Mouse (Mus musculus): ENCODE measurements around the gene Micu2. TPM values are rescaled to one million over a fixed set of nuclear protein-coding genes. Genes with fewer than 3 reads are reported as not detected.

The Micu2 gene
- polyA plus RNA-seq, 1 experiment from 2014 or later: 84.4 TPM

DNA sequence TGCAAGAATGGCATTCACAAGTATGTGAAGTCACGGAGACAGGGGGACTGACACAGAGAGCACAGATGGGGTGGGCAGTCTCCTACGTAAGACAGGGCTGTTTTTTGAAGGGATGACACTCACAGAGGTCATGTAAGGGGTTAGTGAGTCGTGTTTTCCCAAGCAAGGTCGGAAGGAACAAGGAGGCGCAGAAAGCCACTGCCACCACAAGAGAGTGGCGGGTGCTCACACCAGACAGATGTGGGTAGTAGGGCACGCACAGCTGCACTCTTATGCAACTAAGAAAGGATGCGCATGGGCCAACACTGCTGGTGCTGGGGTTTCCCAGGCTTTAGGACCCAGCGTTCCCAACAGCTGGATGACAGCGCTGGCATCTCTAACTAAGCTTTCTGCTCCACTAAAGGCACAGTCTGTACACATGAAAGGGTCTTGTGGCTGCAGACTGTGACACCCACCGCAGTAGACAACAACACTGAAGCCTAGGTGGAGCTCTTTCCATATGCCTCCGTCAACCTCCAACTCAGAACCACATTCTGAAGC lies 27.0 kb downstream of the Micu2 start:
- Histone ChIP-seq H3K27ac (no peak overlapping the region), H3K4me2 (ENCODE audit: low read length) (no peak overlapping the region), H3K4me1 (replicated peaks; ENCODE audit: insufficient read depth, low read length) (no peaks in the 10 kb centered on the region), H3K9me3 (replicated peaks; ENCODE audit: low read length) (no peaks in the 10 kb centered on the region), H3K27me3 (ENCODE audit: insufficient read depth, low read length) (no peaks in the 10 kb centered on the region), H3K4me3 (replicated peaks; ENCODE audit: low read depth, low read length) (no peak overlapping the region), H3K9ac (ENCODE audit: low read depth, low read length) (no peak overlapping the region), H3K36me3 (ENCODE audit: insufficient read depth, low read length) (0 out of 2 replicates have a peak, but pooled peaks cover 9% of the 10 kb centered on the region)
- DNase-seq (ENCODE audit: low spot score) (no peak), ATAC-seq (replicated peaks; ENCODE audit: low FRiP score, low read depth) (no peak)
- 57% methylated on average over 12 of the region's 12 CpGs for WGBS
- TF ChIP-seq CTCF (IDR thresholded peaks at IDR 0.05; ENCODE audit: low read depth): no peak

DNA sequence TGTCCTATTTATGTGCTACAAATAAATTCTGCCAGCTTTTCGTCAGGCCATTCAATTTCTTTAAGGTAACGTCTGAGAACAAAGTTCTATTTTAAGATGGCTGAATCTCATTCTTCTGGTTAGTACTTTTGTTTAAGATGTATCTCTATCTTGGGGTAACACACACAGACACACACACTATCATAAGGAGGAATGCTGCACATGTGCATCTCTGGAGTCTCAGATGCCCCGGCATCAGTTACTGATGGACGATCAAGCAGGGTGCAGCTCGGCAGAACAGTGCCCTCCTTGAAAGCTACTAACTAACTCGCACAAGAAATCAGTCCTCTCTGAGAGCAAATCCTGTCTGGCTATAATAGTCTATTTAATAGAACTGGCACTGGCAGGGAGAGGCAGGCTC lies 30.2 kb downstream of the Micu2 start:
- H3K36me3 ChIP-seq (ENCODE audit: insufficient read depth, low read length): 0 out of 2 replicates have a peak, but pooled peaks cover 9% of the 10 kb centered on the region
- 41% methylated on average over 6 of the region's 6 CpGs for WGBS
- no peak overlapping the region for H3K4me2 ChIP-seq (ENCODE audit: low read length)
- H3K4me1 ChIP-seq (replicated peaks; ENCODE audit: insufficient read depth, low read length): no peaks in the 10 kb centered on the region
- H3K27ac ChIP-seq: no peak overlapping the region
- no peak overlapping the region for H3K4me3 ChIP-seq (replicated peaks; ENCODE audit: low read depth, low read length)
- H3K9ac ChIP-seq (ENCODE audit: low read depth, low read length): no peak overlapping the region
- DNase-seq (ENCODE audit: low spot score): no peak
- ATAC-seq (replicated peaks; ENCODE audit: low FRiP score, low read depth): no peak
- no peaks in the 10 kb centered on the region for H3K27me3 ChIP-seq (ENCODE audit: insufficient read depth, low read length)
- TF ChIP-seq CTCF (IDR thresholded peaks at IDR 0.05; ENCODE audit: low read depth): no peak
- H3K9me3 ChIP-seq (replicated peaks; ENCODE audit: low read length): no peaks in the 10 kb centered on the region

- Histone ChIP-seq H3K27ac (no peak overlapping the region), H3K36me3 (ENCODE audit: insufficient read depth, low read length) (0 out of 2 replicates have a peak, but pooled peaks cover 9% of the 10 kb centered on the region), H3K4me2 (ENCODE audit: low read length) (no peak overlapping the region), H3K9me3 (replicated peaks; ENCODE audit: low read length) (no peaks in the 10 kb centered on the region), H3K4me1 (replicated peaks; ENCODE audit: insufficient read depth, low read length) (no peaks in the 10 kb centered on the region), H3K4me3 (replicated peaks; ENCODE audit: low read depth, low read length) (no peak overlapping the region), H3K27me3 (ENCODE audit: insufficient read depth, low read length) (no peaks in the 10 kb centered on the region), H3K9ac (ENCODE audit: low read depth, low read length) (no peak overlapping the region)
- ATAC-seq (replicated peaks; ENCODE audit: low FRiP score, low read depth) (no peak), DNase-seq (ENCODE audit: low spot score) (no peak)
- TF ChIP-seq CTCF (IDR thresholded peaks at IDR 0.05; ENCODE audit: low read depth): no peak
- WGBS: 80% methylated on average over 4 of the region's 4 CpGs
Measured at GRCm38 (mm10) chr14:57967080-57967797, 31.8 kb downstream of the Micu2 start.

- Histone ChIP-seq H3K9ac (ENCODE audit: low read depth, low read length) (no peak overlapping the region), H3K36me3 (ENCODE audit: insufficient read depth, low read length) (no peaks in the 10 kb centered on the region), H3K27ac (no peak overlapping the region), H3K27me3 (ENCODE audit: insufficient read depth, low read length) (no peaks in the 10 kb centered on the region), H3K4me2 (ENCODE audit: low read length) (no peak overlapping the region), H3K4me1 (replicated peaks; ENCODE audit: insufficient read depth, low read length) (no peaks in the 10 kb centered on the region), H3K9me3 (replicated peaks; ENCODE audit: low read length) (no peaks in the 10 kb centered on the region), H3K4me3 (replicated peaks; ENCODE audit: low read depth, low read length) (no peak overlapping the region)
- DNase-seq (ENCODE audit: low spot score): no peak
- WGBS: 43% methylated on average over 4 of the region's 4 CpGs
- no peak for TF ChIP-seq CTCF (IDR thresholded peaks at IDR 0.05; ENCODE audit: low read depth)
- no peak for ATAC-seq (replicated peaks; ENCODE audit: low FRiP score, low read depth)
Measured at GRCm38 (mm10) chr14:57961861-57962260, 37.2 kb downstream of the Micu2 start.

- Histone ChIP-seq H3K36me3 (ENCODE audit: insufficient read depth, low read length) (no peaks in the 10 kb centered on the region), H3K27ac (no peak overlapping the region), H3K27me3 (ENCODE audit: insufficient read depth, low read length) (no peaks in the 10 kb centered on the region), H3K4me2 (ENCODE audit: low read length) (no peak overlapping the region), H3K9ac (ENCODE audit: low read depth, low read length) (no peak overlapping the region), H3K4me3 (replicated peaks; ENCODE audit: low read depth, low read length) (no peak overlapping the region), H3K9me3 (replicated peaks; ENCODE audit: low read length) (no peaks in the 10 kb centered on the region), H3K4me1 (replicated peaks; ENCODE audit: insufficient read depth, low read length) (no peaks in the 10 kb centered on the region)
- no peak for ATAC-seq (replicated peaks; ENCODE audit: low FRiP score, low read depth)
- 7% methylated on average over 2 of the region's 2 CpGs for WGBS
- DNase-seq (ENCODE audit: low spot score): peak; percentile 71
- peak; percentile 74 for TF ChIP-seq CTCF (IDR thresholded peaks at IDR 0.05; ENCODE audit: low read depth)
Measured at GRCm38 (mm10) chr14:57951089-57951488, 48.0 kb downstream of the Micu2 start.

GRCm38 (mm10) chr14:57945834-57946233 lies 53.2 kb downstream of the Micu2 start:
- no peak for TF ChIP-seq CTCF (IDR thresholded peaks at IDR 0.05; ENCODE audit: low read depth)
- Histone ChIP-seq H3K4me1 (replicated peaks; ENCODE audit: insufficient read depth, low read length) (no peaks in the 10 kb centered on the region), H3K4me3 (replicated peaks; ENCODE audit: low read depth, low read length) (no peak overlapping the region), H3K36me3 (ENCODE audit: insufficient read depth, low read length) (0 out of 2 replicates have a peak, but pooled peaks cover 15% of the 10 kb centered on the region), H3K9ac (ENCODE audit: low read depth, low read length) (no peak overlapping the region), H3K9me3 (replicated peaks; ENCODE audit: low read length) (no peaks in the 10 kb centered on the region), H3K27me3 (ENCODE audit: insufficient read depth, low read length) (no peaks in the 10 kb centered on the region), H3K27ac (no peak overlapping the region), H3K4me2 (ENCODE audit: low read length) (no peak overlapping the region)
- ATAC-seq (replicated peaks; ENCODE audit: low FRiP score, low read depth): no peak
- no peak for DNase-seq (ENCODE audit: low spot score)
- WGBS: 81% methylated on average over 4 of the region's 4 CpGs
